Mouse (Mus musculus): ENCODE results near the gene Nebl.

DNA sequence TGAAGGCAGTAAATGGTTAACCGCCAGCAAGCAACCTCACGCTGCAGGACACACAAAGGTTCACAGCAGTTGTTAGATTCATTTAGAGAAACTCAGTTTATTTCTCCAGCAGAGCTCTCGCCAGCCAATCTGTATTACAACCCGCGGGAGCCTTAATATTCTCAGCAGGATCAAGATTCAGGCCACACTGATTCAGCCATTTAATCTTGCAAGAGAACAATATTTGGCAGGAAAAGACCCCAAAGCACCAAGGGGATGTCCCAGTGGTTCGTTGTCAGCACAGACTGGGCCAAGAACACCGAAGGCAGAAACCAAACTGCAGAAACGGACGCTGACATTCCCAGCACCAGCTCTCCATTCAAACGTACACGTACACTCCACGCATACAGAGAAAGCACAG is 216.5 kb downstream of the Nebl start:
- no peak for TF ChIP-seq POLR2A (IDR thresholded peaks at IDR 0.05; ENCODE audit: control insufficient read depth, extremely low read depth, insufficient read depth, low read length, poor library complexity)
- no peak for TF ChIP-seq CTCF (IDR thresholded peaks at IDR 0.05; ENCODE audit: borderline replicate concordance, control insufficient read depth, extremely low read depth, insufficient read depth, low read length, poor library complexity)
